ENCODE assay signal across 8 mouse cellular contexts in genomic region chrX:134403863-134404583, GRCm38 (mm10). TPM values are rescaled to one million over a fixed set of nuclear protein-coding genes. Genes with fewer than 3 reads are reported as not detected.
DNase-seq lines count a peak whose midpoint lies in the region; ATAC-seq lines count a peak whose summit lies in the region.

TSS of gene Drp2 (plus strand) at chrX:134404551.

- peak within 1 kb of the TSS; percentile 38 for H3K4me3 ChIP-seq in lung, embryonic 15.5 days
- H3K4me3 ChIP-seq in hindbrain, embryonic 13.5 days, result peak within 1 kb of the TSS; percentile 43
- peak within 1 kb of the TSS; percentile 12; the same call in 1 of the 2 replicates for H3K4me3 ChIP-seq in liver, embryonic 13.5 days (replicated peaks)

- H3K9me3 ChIP-seq in lung, embryonic 15.5 days, result no peaks in the 10 kb centered on the region
- no peaks in the 10 kb centered on the region for H3K9me3 ChIP-seq in hindbrain, embryonic 13.5 days
- H3K9me3 ChIP-seq in liver, embryonic 13.5 days (replicated peaks), result no peaks in the 10 kb centered on the region

- no peaks in the 10 kb centered on the region for H3K27me3 ChIP-seq in lung, embryonic 15.5 days
- H3K27me3 ChIP-seq in hindbrain, embryonic 13.5 days, result no peaks in the 10 kb centered on the region
- no peaks in the 10 kb centered on the region; the same call in 1 of the 2 replicates for H3K27me3 ChIP-seq in liver, embryonic 13.5 days

- WGBS in lung, embryonic 15.5 days, result 19% methylated on average over 15 of the region's 15 CpGs
- WGBS in hindbrain, embryonic 13.5 days, result 26% methylated on average over 14 of the region's 15 CpGs
- WGBS in liver, embryonic 13.5 days (ENCODE audit: insufficient replicate concordance), result 40% methylated on average over 14 of the region's 15 CpGs

- H3K9ac ChIP-seq in lung, embryonic 15.5 days, result peak within 1 kb of the TSS; percentile 16; the same call in 1 of the 2 replicates
- H3K9ac ChIP-seq in hindbrain, embryonic 13.5 days, result peak within 1 kb of the TSS; percentile 70
- no peak within 1 kb of the TSS for H3K9ac ChIP-seq in liver, embryonic 13.5 days

- ATAC-seq in cerebellum, adult (ENCODE audit: insufficient number of reproducible peaks, low FRiP score, low TSS enrichment), result peak; percentile 26; the same call in 1 of the 2 replicates
- ATAC-seq in lung, embryonic 15.5 days (ENCODE audit: borderline replicate concordance, extremely low read depth, low FRiP score, low TSS enrichment), result peak; percentile 35; the same call in 1 of the 2 replicates
- peak; percentile 87 for ATAC-seq in hindbrain, embryonic 13.5 days (ENCODE audit: low FRiP score)
- no peak for ATAC-seq in liver, embryonic 13.5 days (ENCODE audit: low read depth)

- no peak within 1 kb of the TSS for H3K27ac ChIP-seq in lung, embryonic 15.5 days
- H3K27ac ChIP-seq in hindbrain, embryonic 13.5 days, result peak within 1 kb of the TSS; percentile 83
- no peak within 1 kb of the TSS for H3K27ac ChIP-seq in liver, embryonic 13.5 days

- no peaks in the 10 kb centered on the region for H3K36me3 ChIP-seq in lung, embryonic 15.5 days
- no peaks in the 10 kb centered on the region for H3K36me3 ChIP-seq in hindbrain, embryonic 13.5 days
- H3K36me3 ChIP-seq in liver, embryonic 13.5 days, result no peaks in the 10 kb centered on the region

- no peaks in the 10 kb centered on the region for H3K4me1 ChIP-seq in lung, embryonic 15.5 days
- peaks cover 5% of the 10 kb centered on the region; the same call in 1 of the 2 replicates for H3K4me1 ChIP-seq in hindbrain, embryonic 13.5 days (replicated peaks)
- no peaks in the 10 kb centered on the region for H3K4me1 ChIP-seq in liver, embryonic 13.5 days (replicated peaks)

- DNase-seq in cerebellum, adult 11 months, result no peak
- DNase-seq in lung, adult 18-20 months, result no peak
- DNase-seq in liver, embryonic 13.5 days, result no peak
- peak; percentile 3 for DNase-seq in testis, postnatal 14 days (ENCODE audit: low spot score)
- no peak for DNase-seq in spleen, postnatal 36 days (ENCODE audit: low spot score in 2 of 2)

- H3K4me2 ChIP-seq in lung, embryonic 15.5 days, result peak within 1 kb of the TSS; percentile 62
- H3K4me2 ChIP-seq in hindbrain, embryonic 13.5 days, result peak within 1 kb of the TSS; percentile 56
- H3K4me2 ChIP-seq in liver, embryonic 13.5 days, result peak within 1 kb of the TSS; percentile 37

RNA-seq across cellular contexts. Expression of gene Drp2, which starts in this region (rescaled TPM):
- polyA plus RNA-seq in lung, embryonic 15.5 days (2015; fragmentation: Nextera tagmentation; extraction: Ambion mirVana), result 0.49 and 0.67 TPM in 2 replicates
- polyA plus RNA-seq in hindbrain, embryonic 13.5 days (2015; fragmentation: Nextera tagmentation; extraction: Ambion mirVana), result 19.0 and 20.8 TPM in 2 replicates
- 0.07 and 0.20 TPM in 2 replicates for polyA plus RNA-seq in liver, embryonic 13.5 days (2015; fragmentation: Nextera tagmentation; extraction: Ambion mirVana)

Comparison
In these comparisons a context has a peak if more than half of its experiments do, and no peak if none do; other contexts are left out.
1. RNA of gene Drp2 (polyA plus RNA-seq): 19.0 to 20.8 TPM in hindbrain, embryonic 13.5 days; 0.49 to 0.67 TPM in lung, embryonic 15.5 days and 0.07 to 0.20 TPM in liver, embryonic 13.5 days; every median in the first group is over 10 times any median in the second.
2. Peak in ATAC-seq, H3K4me3 ChIP-seq, H3K9ac ChIP-seq and H3K4me2 ChIP-seq in lung, embryonic 15.5 days; RNA of the gene not detected or under 1 TPM.
3. Peak in every context shown above with its lines, with median percentiles within 50 percentile points of each other: H3K4me2 ChIP-seq and H3K4me3 ChIP-seq.